In genomic region chr17:64087871-64088270, GRCm38 (mm10) we compare ENCODE assay signal across 18 mouse cellular contexts.
"Had no signal": no experiment of that assay in that cellular context is flagged by ENCODE, and none has a peak within 500 bp of the region (broad histone marks: within the 10 kb centered on the region; RNA-seq: fewer than 3 reads in every experiment).

No protein-coding gene starts in this region.

- ATAC-seq: midbrain, embryonic 13.5 days; midbrain, embryonic 15.5 days had no signal

- H3K4me3 ChIP-seq: midbrain, embryonic 10.5 days; midbrain, embryonic 13.5 days; midbrain, embryonic 15.5 days; myocyte; neural tube, embryonic 13.5 days; neural tube, embryonic 15.5 days had no signal

- H3K27ac ChIP-seq: midbrain, embryonic 10.5 days; midbrain, embryonic 13.5 days; midbrain, embryonic 15.5 days; neural tube, embryonic 13.5 days; neural tube, embryonic 15.5 days had no signal

- DNase-seq: lung, adult 18-20 months; lung, embryonic 14.5 days; lung, postnatal 10 days; lung, postnatal 4 days; retina, postnatal 1 day; right cerebral cortex, adult 18-20 months; right cerebral cortex, postnatal 25 days; right cerebral cortex, postnatal 4 days; spleen, adult 18-20 months; thymus, adult 2 months; thymus, postnatal 25 days; thymus, postnatal 4 days had no signal

- H3K27me3 ChIP-seq: midbrain, embryonic 13.5 days; midbrain, embryonic 15.5 days; neural tube, embryonic 13.5 days; neural tube, embryonic 15.5 days had no signal

- H3K4me1 ChIP-seq: midbrain, embryonic 10.5 days; neural tube, embryonic 13.5 days; neural tube, embryonic 15.5 days had no signal

- H3K4me2 ChIP-seq: lung, embryonic 14.5 days; midbrain, embryonic 13.5 days; midbrain, embryonic 15.5 days; neural tube, embryonic 13.5 days; neural tube, embryonic 15.5 days had no signal

- H3K36me3 ChIP-seq: midbrain, embryonic 10.5 days; midbrain, embryonic 13.5 days; midbrain, embryonic 15.5 days; neural tube, embryonic 13.5 days; neural tube, embryonic 15.5 days had no signal

- H3K9ac ChIP-seq: lung, embryonic 14.5 days; midbrain, embryonic 13.5 days; midbrain, embryonic 15.5 days; neural tube, embryonic 13.5 days; neural tube, embryonic 15.5 days had no signal

- H3K9me3 ChIP-seq: midbrain, embryonic 10.5 days; midbrain, embryonic 13.5 days; midbrain, embryonic 15.5 days; neural tube, embryonic 13.5 days; neural tube, embryonic 15.5 days had no signal
